Mouse (Mus musculus): ENCODE measurements around the gene Dip2b. TPM values are rescaled to one million over a fixed set of nuclear protein-coding genes. Genes with fewer than 3 reads are reported as not detected.

Dip2b gene
- polyA plus RNA-seq (2015; fragmentation: Nextera tagmentation; extraction: Ambion mirVana), result 10.4 and 12.5 TPM in 2 replicates

GRCm38 (mm10) chr15:100038470-100038971 is at the start of gene Dip2b:
Dip2b (plus strand) TSS chr15:100038664.

GRCm38 (mm10) chr15:100227663-100228534 is 189.4 kb downstream of the Dip2b start, which contains the start of gene Atf1:
Atf1 (plus strand) TSS chr15:100227819.

Other genes starting within 250 kb of the Dip2b start
- 12.3 and 13.9 TPM in 2 replicates for gene Lima1, start 163.2 kb upstream of the Dip2b start, polyA plus RNA-seq (2015; fragmentation: Nextera tagmentation; extraction: Ambion mirVana)
- not detected in 2 replicates for gene Fam186a, start 71.6 kb upstream of the Dip2b start, polyA plus RNA-seq (2015; fragmentation: Nextera tagmentation; extraction: Ambion mirVana)
- gene Larp4, start 68.6 kb upstream of the Dip2b start, polyA plus RNA-seq (2015; fragmentation: Nextera tagmentation; extraction: Ambion mirVana), result 20.9 and 21.5 TPM in 2 replicates
- gene Atf1, start 189.2 kb downstream of the Dip2b start, polyA plus RNA-seq (2015; fragmentation: Nextera tagmentation; extraction: Ambion mirVana), result 11.0 and 13.0 TPM in 2 replicates
- not detected in 2 replicates for gene Tmprss12, start 242.2 kb downstream of the Dip2b start, polyA plus RNA-seq (2015; fragmentation: Nextera tagmentation; extraction: Ambion mirVana)

Measured in neural tube, postnatal 0 days (tissue).